Mouse (Mus musculus) kidney, postnatal 36 days (tissue): ENCODE data around the gene Mlst8.
"Not testable (repeated sequence)": the region's sequence is repeated elsewhere in the genome, so short reads cannot be mapped to it uniquely, and the experiment has no call there.

Source experiments
- DNase-seq, 2 experiments: peaks; one replicate each; pipeline ENCODE4 v3.0.0; 2021 to 2022; ENCODE audit warnings: mixed read lengths in 2 of 2

The Mlst8 gene

GRCm38 (mm10) chr17:24425326-24425725 is 53.6 kb downstream of the Mlst8 start:
- not testable (repeated sequence) for DNase-seq

GRCm38 (mm10) chr17:24424489-24424888 is 54.4 kb downstream of the Mlst8 start:
- DNase-seq = no peak
